ENCODE assay signal across 9 mouse cellular contexts in genomic region chr13:34642941-34643875, GRCm38 (mm10). TPM values are rescaled to one million over a fixed set of nuclear protein-coding genes. Genes with fewer than 3 reads are reported as not detected.
DNase-seq lines count a peak whose midpoint lies in the region; ATAC-seq lines count a peak whose summit lies in the region.
"Had no signal": no experiment of that assay in that cellular context is flagged by ENCODE, and none has a peak within 500 bp of the region (broad histone marks: within the 10 kb centered on the region; RNA-seq: fewer than 3 reads in every experiment).

No protein-coding gene starts in this region.

- H3K4me2 ChIP-seq in forebrain, embryonic 11.5 days (ENCODE audit: low read depth, low read length, severe bottlenecking): no peak overlapping the region
- H3K4me2 ChIP-seq in forebrain, embryonic 12.5 days: no peak overlapping the region
- no peak overlapping the region for H3K4me2 ChIP-seq in midbrain, embryonic 14.5 days (ENCODE audit: low read length)
- H3K4me2 ChIP-seq: limb, embryonic 12.5 days had no signal

- no peaks in the 10 kb centered on the region for H3K4me1 ChIP-seq in forebrain, embryonic 11.5 days (replicated peaks; ENCODE audit: control insufficient read depth, insufficient read depth, low read length)
- H3K4me1 ChIP-seq in forebrain, embryonic 12.5 days: no peaks in the 10 kb centered on the region
- no peaks in the 10 kb centered on the region for H3K4me1 ChIP-seq in midbrain, embryonic 14.5 days (ENCODE audit: control insufficient read depth, insufficient read depth, low read length)

- H3K4me3 ChIP-seq in forebrain, embryonic 11.5 days (ENCODE audit: low read depth, low read length): no peak overlapping the region
- H3K4me3 ChIP-seq in forebrain, embryonic 12.5 days (replicated peaks): no peak overlapping the region
- H3K4me3 ChIP-seq in midbrain, embryonic 14.5 days (replicated peaks; ENCODE audit: low read depth, low read length): no peak overlapping the region
- H3K4me3 ChIP-seq: limb, embryonic 12.5 days had no signal

- no peaks in the 10 kb centered on the region for H3K36me3 ChIP-seq in forebrain, embryonic 11.5 days (ENCODE audit: control insufficient read depth, insufficient read depth, low read length)
- no peaks in the 10 kb centered on the region for H3K36me3 ChIP-seq in forebrain, embryonic 12.5 days (replicated peaks)
- no peaks in the 10 kb centered on the region for H3K36me3 ChIP-seq in midbrain, embryonic 14.5 days (ENCODE audit: control insufficient read depth, insufficient read depth, low read length)
- H3K36me3 ChIP-seq: limb, embryonic 12.5 days had no signal

- H3K27ac ChIP-seq in forebrain, embryonic 11.5 days (ENCODE audit: low read depth, low read length): no peak overlapping the region
- no peak overlapping the region for H3K27ac ChIP-seq in forebrain, embryonic 12.5 days
- H3K27ac ChIP-seq in midbrain, embryonic 14.5 days (replicated peaks; ENCODE audit: low read depth, low read length): no peak overlapping the region
- H3K27ac ChIP-seq: limb, embryonic 12.5 days had no signal

- no peaks in the 10 kb centered on the region for H3K27me3 ChIP-seq in forebrain, embryonic 11.5 days (ENCODE audit: control insufficient read depth, insufficient read depth, low read length)
- peaks cover 28% of the 10 kb centered on the region for H3K27me3 ChIP-seq in forebrain, embryonic 12.5 days
- no peaks in the 10 kb centered on the region for H3K27me3 ChIP-seq in midbrain, embryonic 14.5 days (ENCODE audit: control insufficient read depth, insufficient read depth, low read length)

- 31% methylated on average over 7 of the region's 7 CpGs for WGBS in forebrain, embryonic 11.5 days
- 32% methylated on average over 7 of the region's 7 CpGs for WGBS in forebrain, embryonic 12.5 days
- 30% methylated on average over 7 of the region's 7 CpGs for WGBS in midbrain, embryonic 14.5 days

- H3K9me3 ChIP-seq in forebrain, embryonic 11.5 days (ENCODE audit: control insufficient read depth, low read length): no peaks in the 10 kb centered on the region
- H3K9me3 ChIP-seq in forebrain, embryonic 12.5 days: no peaks in the 10 kb centered on the region
- H3K9me3 ChIP-seq in midbrain, embryonic 14.5 days (ENCODE audit: control insufficient read depth, low read length): no peaks in the 10 kb centered on the region
- H3K9me3 ChIP-seq: limb, embryonic 12.5 days had no signal

- peak; percentile 40; the same call in 1 of the 2 replicates for ATAC-seq in forebrain, embryonic 11.5 days (replicated peaks; ENCODE audit: low FRiP score)
- no peak for ATAC-seq in forebrain, embryonic 12.5 days (ENCODE audit: low FRiP score)
- no peak for ATAC-seq in midbrain, embryonic 14.5 days (ENCODE audit: low FRiP score, low TSS enrichment)

- intact Hi-C loops in gastrocnemius, postnatal 14 days (cut with DNase I; ENCODE audit: low total_unique reads): loop anchor here (5.0 kb wide), 1 partner anchor 219 kb away; no protein-coding TSS in a partner anchor

- DNase-seq in forebrain, embryonic 11.5 days (ENCODE audit: low spot score): peak; percentile 85
- peak; percentile 29 for DNase-seq in CD4-positive helper T cell, adult 2 months (ENCODE audit: low read depth, low spot score)
- peak; percentile 46 for DNase-seq in c-Kit-positive CD71-positive TER-119-negative erythroid progenitor cells, embryonic 14.5 days (ENCODE audit: low read depth)
- DNase-seq in gastrocnemius, postnatal 14 days: peak; percentile 51
- peak; percentile 59 to 76 for DNase-seq in layer of hippocampus, postnatal 14 days (ENCODE audit: low spot score in 2 of 2)
- DNase-seq in midbrain, embryonic 14.5 days: peak; percentile 93
- peak; percentile 37 to 51 for DNase-seq in spleen, postnatal 36 days (ENCODE audit: low spot score in 2 of 2)

- H3K9ac ChIP-seq in forebrain, embryonic 11.5 days (ENCODE audit: low read length): no peak overlapping the region
- H3K9ac ChIP-seq in forebrain, embryonic 12.5 days: no peak overlapping the region
- no peak overlapping the region for H3K9ac ChIP-seq in midbrain, embryonic 14.5 days (replicated peaks; ENCODE audit: low read length)
- H3K9ac ChIP-seq: limb, embryonic 12.5 days had no signal

RNA-seq across cellular contexts. Expression of gene Pxdc1, which starts 10.1 kb away (rescaled TPM):
- polyA plus RNA-seq in forebrain, embryonic 11.5 days (2014; fragmentation: Nextera tagmentation; extraction: Ambion mirVana): 4.6 and 5.0 TPM in 2 replicates
- 5.5 and 5.9 TPM in 2 replicates for polyA plus RNA-seq in forebrain, embryonic 12.5 days (2016; fragmentation: Nextera tagmentation; extraction: Ambion mirVana)
- 1 to 10 TPM; 5.9 to 6.4 TPM for total RNA-seq in gastrocnemius, postnatal 14 days (2021)
- total RNA-seq in layer of hippocampus, postnatal 14 days (2021): 10 to 100 TPM; 18.8 to 20.9 TPM
- 9.6 and 10.1 TPM in 2 replicates for polyA plus RNA-seq in midbrain, embryonic 14.5 days (2014; fragmentation: Nextera tagmentation; extraction: Ambion mirVana)

Comparison
In these comparisons a context has a peak if more than half of its experiments do, and no peak if none do; other contexts are left out.
1. DNase-seq: peak in every context shown above with its lines; median percentile 93 in midbrain, embryonic 14.5 days; 85 in forebrain, embryonic 11.5 days; 68 in layer of hippocampus, postnatal 14 days; 51 in gastrocnemius, postnatal 14 days; 46 in c-Kit-positive CD71-positive TER-119-negative erythroid progenitor cells, embryonic 14.5 days; 44 in spleen, postnatal 36 days; 29 in CD4-positive helper T cell, adult 2 months.